Mouse (Mus musculus): ENCODE results near the gene Ldhb.

DNA sequence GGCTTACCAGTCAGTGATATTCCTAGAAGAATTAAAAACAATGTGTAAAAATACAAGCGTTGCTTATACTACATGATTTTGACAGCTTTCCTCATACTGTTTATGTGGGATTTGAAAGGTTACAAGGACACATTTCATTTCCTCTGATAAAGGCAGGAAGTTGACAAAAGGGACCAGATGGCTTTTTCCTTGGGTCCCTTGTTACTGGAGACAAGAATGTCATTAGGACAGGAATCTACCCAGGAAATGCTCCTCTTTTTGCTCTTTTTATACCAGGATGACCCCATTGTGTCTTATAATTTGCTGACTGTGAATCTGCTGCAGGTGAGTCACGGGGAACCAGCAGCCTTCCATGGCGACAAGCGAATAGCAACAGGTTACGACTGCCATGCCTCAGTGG is 32.4 kb upstream of the Ldhb start:
- TF ChIP-seq CTCF (IDR thresholded peaks at IDR 0.05; ENCODE audit: extremely low read depth, insufficient read length, insufficient replicate concordance, low read depth, low read length), result no peak
- TF ChIP-seq POLR2A (IDR thresholded peaks at IDR 0.05; ENCODE audit: low read depth, low read length), result no peak
